Mouse (Mus musculus) ovary, postnatal 10 days (tissue): Measurements from ENCODE around the gene Wbp1.
A peak's percentile ranks its signal among the peaks of the same experiment; 100 is the strongest.

Experiments used
- DNase-seq: peaks from one replicate; pipeline ENCODE4 v3.0.0; 2022; ENCODE audit warnings: low spot score

The Wbp1 gene

DNA sequence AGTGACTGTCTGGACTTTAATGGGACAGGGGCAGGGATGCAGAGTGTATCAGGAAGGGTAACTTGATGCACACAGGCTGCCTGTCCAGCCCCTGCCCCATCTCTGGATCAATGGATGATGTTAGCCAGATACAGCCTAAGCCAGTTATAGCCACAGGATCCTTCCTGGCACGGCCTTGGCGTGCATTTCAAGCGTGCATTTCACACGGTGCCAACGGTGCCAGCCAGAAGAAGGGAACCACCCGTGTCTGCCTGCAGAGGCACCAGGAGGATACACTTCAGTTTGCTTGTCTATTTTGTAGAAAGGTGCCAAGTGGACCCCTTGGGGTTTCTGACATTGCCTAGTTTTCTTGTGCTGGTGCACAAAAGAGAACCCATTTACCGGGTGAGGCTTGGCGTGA, 18.7 kb upstream of the Wbp1 start:
- no peak for DNase-seq

DNA sequence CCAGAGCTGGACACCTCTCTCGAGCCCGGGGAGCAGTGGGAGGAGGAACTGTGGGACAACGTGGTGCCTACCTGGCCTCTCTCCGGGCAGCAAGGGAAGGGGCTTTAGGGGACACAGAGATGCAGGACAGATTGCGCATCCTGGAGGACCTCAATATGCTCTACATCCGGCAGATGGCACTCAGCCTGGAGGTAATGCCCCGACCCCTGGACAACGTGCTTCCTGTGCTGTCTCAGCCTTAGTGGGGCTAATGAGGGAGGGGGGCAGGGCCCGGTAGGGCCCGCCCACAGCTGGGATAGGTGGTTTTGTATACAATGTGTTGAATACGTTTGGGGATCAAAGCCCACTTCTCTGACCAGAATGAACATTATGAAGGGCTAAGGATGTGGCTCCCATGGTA, 16.7 kb upstream of the Wbp1 start:
- DNase-seq = no peak

DNA sequence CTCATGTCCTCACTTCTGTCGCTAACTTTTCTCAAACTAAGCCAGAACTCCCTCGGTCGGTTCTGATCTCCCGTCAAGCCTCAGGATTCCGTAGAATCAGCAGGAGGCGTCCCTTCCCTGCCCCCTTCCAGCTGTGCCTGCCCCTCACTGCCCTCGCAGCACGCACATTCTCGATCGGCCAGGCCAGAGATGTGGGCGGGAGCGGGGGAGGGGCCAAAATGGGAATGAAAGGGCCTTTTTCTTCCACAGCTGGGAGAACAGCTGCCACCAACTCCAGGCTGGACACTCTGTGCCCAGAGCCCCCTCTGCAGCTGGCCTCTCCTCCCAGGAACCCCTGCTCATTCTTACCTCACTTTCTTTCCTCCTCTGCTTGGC, 16.2 kb upstream of the Wbp1 start:
- DNase-seq = peak; percentile 79

GRCm38 (mm10) chr6:83136881-83137575, 15.7 kb upstream of the Wbp1 start:
- peak; percentile 70 for DNase-seq

DNA sequence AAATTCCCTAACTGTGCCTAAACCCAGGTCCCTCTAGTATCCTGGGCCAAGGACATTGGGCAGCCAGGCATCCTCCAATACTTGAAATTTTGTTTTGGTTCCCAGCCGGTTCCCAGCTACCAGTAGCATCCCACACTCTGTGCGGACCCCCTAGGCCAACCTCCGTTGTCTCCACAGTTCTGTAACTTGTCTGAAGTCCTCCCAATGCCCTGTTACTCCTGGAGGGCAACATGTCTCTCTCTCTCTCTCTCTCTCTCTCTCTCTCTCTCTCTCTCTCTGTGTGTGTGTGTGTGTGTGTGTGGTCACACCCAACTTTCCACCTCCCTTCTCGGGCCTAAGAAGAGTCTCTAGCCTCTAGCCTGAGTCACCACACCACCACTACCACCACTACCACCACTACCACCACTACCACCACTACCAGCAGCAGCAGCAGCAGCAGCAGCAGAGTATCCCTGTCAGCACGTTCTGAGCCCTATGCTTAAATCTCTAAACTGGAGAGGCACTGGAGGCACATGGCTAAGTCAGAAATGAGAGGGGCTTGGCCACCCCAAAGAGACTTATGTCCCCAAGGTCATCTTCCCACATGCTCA, 15.0 kb upstream of the Wbp1 start:
- no peak for DNase-seq

GRCm38 (mm10) chr6:83135571-83136161, 14.3 kb upstream of the Wbp1 start:
- DNase-seq = no peak

GRCm38 (mm10) chr6:83134951-83135513, 13.7 kb upstream of the Wbp1 start, which contains the start of gene Rtkn:
Gene Rtkn (plus strand): TSS chr6:83135463.
- no peak for DNase-seq

DNA sequence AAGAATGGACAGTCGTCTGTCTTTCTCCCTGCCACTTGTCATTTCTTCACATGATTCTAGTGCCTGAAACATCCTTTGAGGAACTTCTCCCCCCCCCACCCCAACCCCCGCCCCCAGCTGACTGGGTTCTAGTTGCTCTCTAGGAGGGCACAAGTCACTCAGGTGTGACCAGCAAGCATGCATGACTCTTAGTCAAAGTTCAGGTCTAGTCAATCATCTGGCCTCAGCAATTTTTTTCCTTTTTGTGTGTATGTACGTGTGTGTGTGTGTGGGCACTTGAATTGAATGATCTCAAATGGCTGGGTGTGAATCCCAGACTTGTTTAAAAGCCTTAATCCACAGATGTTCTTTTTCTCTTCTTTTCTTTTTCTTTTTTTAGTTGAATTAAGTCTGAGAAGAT, 12.9 kb upstream of the Wbp1 start:
- DNase-seq = no peak

DNA sequence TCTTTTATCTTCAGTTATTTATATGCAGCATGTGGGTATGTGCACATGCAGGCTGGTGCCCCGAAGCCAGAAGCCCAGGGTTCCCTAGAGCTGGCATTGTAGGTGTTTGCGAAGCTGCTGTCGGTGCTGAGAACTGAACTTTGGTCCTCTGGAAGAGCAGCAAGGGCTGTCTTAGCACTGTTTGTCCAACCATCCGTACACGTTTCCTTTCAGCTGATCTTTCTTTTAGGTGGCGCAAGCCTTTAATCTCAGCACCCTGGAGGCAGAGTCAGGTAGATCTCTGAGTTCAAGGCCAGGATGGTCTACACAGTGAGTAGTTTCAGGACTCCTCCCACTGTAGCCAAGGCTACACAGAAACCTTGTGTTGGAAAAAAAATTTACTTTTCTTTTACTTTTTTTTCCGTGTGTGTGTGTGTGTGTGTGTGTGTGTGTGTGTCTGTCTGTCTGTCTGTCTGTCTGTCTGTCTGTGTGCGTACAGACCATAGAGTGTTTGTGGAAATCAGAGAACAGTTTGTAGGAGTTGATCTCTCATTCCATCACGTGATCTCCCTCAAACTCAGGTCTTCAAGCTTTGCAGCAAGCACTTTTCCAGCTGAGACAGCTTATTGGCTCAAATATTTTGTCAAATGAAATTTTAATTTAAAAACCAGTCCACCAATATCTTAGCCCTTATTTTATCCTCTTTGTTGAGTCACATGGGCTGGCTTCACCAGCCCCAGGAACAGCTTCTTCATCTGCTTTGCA, 11.0 kb upstream of the Wbp1 start:
- no peak for DNase-seq

- no peak for DNase-seq
Observed at GRCm38 (mm10) chr6:83131469-83132034, 10.2 kb upstream of the Wbp1 start.

GRCm38 (mm10) chr6:83127419-83127818, 6.1 kb upstream of the Wbp1 start:
- DNase-seq = no peak

- no peak for DNase-seq
Observed at GRCm38 (mm10) chr6:83125331-83125730, 4.0 kb upstream of the Wbp1 start, which contains the start of gene Ino80b. Gene Ino80b (minus strand): TSS chr6:83125431.

DNA sequence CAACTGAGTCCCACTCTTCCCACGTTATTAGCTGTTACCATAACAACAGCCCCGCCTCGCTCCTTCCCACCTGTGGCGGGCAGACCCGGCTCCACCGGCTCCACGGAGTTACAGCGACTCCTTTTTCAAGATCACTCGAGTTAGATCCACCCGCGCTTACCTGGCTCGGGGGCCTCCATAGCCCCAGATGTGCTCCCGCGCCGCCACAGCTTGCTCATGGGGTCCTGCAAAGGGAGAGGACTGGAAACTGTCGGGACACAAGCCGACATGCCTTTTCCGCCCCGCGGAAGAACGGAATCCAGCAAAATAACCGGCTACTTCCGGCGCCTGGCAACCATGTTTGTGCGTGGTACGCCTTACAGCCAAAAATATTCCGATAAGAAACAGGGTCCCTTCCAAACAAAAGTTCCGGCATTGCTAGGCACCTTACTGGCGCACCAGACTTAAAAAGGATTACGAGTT, 3.5 kb upstream of the Wbp1 start:
- peak; percentile 79 for DNase-seq

DNA sequence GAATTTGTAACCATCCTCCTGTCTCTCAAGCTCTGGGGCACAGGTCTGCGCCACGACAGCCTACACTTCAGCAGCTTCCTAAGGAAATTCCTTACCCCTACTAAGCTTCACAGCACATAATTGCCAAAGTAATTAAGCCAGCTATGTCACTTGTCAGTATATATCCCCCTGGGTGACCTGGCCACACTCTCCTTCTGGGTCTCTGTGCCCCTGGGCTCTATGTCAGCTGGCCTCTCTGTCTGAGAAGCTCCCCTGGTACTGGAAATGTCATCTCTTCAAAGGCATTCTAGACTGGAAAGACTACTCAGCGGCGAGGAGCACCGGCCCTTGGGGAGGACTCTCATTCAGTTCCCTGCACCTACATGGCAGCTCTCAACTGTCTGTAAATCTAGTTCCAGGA, 1.6 kb upstream of the Wbp1 start:
- DNase-seq = no peak

DNA sequence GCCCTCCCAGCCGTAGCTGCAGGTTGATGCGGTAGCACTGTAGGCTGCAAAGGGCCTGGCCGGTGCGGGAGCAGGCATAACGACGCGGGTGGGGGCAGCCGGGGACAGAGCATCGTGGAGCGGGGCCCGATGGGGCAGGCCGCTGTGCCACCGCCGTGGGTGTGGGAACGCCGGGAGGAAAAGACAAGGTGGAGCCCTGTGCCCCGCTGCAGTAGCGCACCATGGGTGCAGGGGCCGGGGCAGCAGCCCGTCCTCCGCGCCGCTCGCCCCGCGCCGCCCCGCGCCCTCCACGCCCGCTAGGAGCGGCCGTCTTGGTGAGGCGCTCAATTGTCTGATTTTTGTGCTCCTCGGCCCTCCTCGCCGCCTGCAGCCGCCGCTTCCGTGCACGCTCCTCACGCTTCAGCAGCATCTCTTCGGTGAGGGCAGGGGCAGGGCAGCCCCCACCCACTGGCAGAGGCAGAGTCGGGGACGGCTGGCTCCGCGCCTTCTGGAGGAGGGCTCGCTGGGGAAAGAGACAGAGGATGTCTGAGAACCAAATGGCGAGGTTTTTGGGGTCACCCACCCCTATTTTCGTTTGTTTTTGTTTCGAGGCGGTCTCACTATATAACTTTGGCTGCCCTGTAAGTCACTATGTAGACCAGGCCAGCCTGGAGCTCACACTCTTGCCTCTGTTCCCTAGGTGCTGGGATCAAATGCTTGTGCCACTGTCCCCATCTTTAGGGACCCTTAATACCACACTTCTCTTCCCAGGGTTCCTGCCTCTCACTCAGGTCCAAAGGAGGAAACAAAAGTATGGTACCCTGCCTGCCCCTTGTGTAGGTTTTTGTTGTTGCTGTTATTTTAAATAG, 728 bp upstream of the Wbp1 start:
- no peak for DNase-seq

DNA sequence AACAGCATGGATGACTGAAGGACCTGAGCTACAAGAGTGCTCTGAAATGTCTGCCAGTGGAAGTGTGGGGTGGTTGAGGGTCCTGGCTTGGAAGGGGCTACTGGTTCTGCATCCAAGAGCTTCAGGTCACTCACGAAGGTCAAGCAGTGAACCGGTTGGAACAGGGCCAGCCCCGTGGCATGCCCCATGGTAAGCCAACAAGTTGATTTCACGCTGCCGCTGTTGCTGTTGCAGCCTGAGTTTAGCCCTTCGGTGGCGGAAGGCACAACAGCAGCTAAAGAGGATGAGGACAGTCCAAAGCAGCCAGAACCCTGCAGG, 1.7 kb downstream of the Wbp1 start:
- DNase-seq = no peak

- no peak for DNase-seq
Observed at GRCm38 (mm10) chr6:83118825-83119733, 2.3 kb downstream of the Wbp1 start.

DNA sequence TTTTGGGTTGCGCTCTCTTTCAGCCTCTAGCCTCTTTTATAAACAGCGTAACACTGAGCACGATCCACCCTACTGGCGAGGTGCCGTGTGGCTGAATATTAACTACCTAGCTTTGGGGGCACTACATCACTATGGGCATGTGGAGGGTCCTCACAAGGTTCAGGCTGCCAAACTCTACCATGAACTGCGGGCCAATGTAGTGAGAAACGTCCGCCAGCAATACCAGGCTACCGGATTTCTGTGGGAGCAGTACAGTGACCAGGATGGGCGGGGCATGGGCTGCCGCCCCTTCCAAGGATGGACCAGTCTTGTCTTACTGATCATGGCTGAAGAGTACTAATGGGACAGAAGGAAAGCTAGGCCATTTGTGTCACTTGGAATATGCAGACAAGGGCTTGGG, 3.0 kb downstream of the Wbp1 start:
- DNase-seq = no peak

DNA sequence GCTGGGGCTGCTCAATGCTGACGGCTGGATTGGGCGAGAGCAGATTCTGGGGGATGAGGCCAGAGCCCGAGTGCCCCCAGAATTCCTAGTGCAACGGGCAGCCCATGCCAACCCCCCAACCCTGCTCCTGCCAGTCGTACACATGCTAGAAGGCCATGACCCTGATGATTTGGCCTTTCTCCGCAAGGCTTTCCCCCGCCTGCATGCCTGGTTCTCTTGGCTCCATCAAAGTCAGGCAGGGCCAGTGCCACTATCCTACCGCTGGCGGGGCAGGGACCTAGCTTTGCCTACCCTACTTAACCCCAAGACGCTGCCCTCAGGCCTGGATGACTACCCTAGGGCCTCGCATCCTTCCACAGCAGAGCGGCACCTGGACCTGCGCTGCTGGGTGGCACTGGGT, 3.7 kb downstream of the Wbp1 start:
- no peak for DNase-seq

GRCm38 (mm10) chr6:83117165-83117438, 4.3 kb downstream of the Wbp1 start:
- DNase-seq = no peak
